In genomic region chr17:48932406-48932906, GRCm38 (mm10) we compare ENCODE assay signal across 9 mouse cellular contexts. TPM values are rescaled to one million over a fixed set of nuclear protein-coding genes. Genes with fewer than 3 reads are reported as not detected.
A peak's percentile ranks its signal among the peaks of the same experiment; 100 is the strongest.
DNase-seq lines count a peak whose midpoint lies in the region; ATAC-seq and TF ChIP-seq lines count a peak whose summit lies in the region.
"Had no signal": no experiment of that assay in that cellular context is flagged by ENCODE, and none has a peak within 500 bp of the region (broad histone marks: within the 10 kb centered on the region; RNA-seq: fewer than 3 reads in every experiment).

No protein-coding gene starts in this region.

- peaks cover 41% of the 10 kb centered on the region for H3K4me1 ChIP-seq in E14TG2a.4 (replicated peaks; ENCODE audit: low read depth, low read length)
- H3K4me1 ChIP-seq in forebrain, embryonic 11.5 days (replicated peaks; ENCODE audit: control insufficient read depth, insufficient read depth, low read length): peaks cover 5% of the 10 kb centered on the region; the same call in 1 of the 2 replicates
- H3K4me1 ChIP-seq in thymus, adult 2 months (replicated peaks; ENCODE audit: control insufficient read depth, insufficient read depth, low read length): no peaks in the 10 kb centered on the region

- ATAC-seq in forebrain, embryonic 11.5 days (replicated peaks; ENCODE audit: low FRiP score): no peak

- peak overlapping the region; percentile 73 for H3K9ac ChIP-seq in forebrain, embryonic 11.5 days (ENCODE audit: low read length)

- DNase-seq in cerebellum, postnatal 25 days: peak; percentile 29 to 41
- DNase-seq in cerebellum, adult 8-10 months: no peak
- peak; percentile 64 for DNase-seq in forebrain, embryonic 11.5 days (ENCODE audit: low spot score)
- peak; percentile 17 for DNase-seq in kidney, postnatal 14 days
- peak; percentile 38 for DNase-seq in neural tube, embryonic 10.5 days (ENCODE audit: extremely low spot score, low spot score)
- DNase-seq in thymus, adult 2 months: no peak
- no peak for DNase-seq in urinary bladder, postnatal 4 days (ENCODE audit: low spot score in 2 of 2)

- peaks cover 63% of the 10 kb centered on the region for H3K27me3 ChIP-seq in E14TG2a.4 (ENCODE audit: insufficient read depth, low read length)
- H3K27me3 ChIP-seq in forebrain, embryonic 11.5 days (ENCODE audit: control insufficient read depth, insufficient read depth, low read length): peaks cover 9% of the 10 kb centered on the region
- H3K27me3 ChIP-seq in thymus, adult 2 months (ENCODE audit: control insufficient read depth, insufficient read depth, low read length): no peaks in the 10 kb centered on the region; the same call in 1 of the 2 replicates

- TF ChIP-seq POLR2A in thymus, adult 2 months (IDR thresholded peaks at IDR 0.05; ENCODE audit: control insufficient read depth, extremely low read depth, insufficient read depth, low read length, poor library complexity): no peak

- WGBS in forebrain, embryonic 11.5 days: 0% methylated on average over 26 of the region's 26 CpGs
- 13% methylated on average over 26 of the region's 26 CpGs for WGBS in thymus, adult 2 months

- H3K9me3 ChIP-seq in E14TG2a.4 (ENCODE audit: low read length): no peaks in the 10 kb centered on the region
- H3K9me3 ChIP-seq in forebrain, embryonic 11.5 days (ENCODE audit: control insufficient read depth, low read length): no peaks in the 10 kb centered on the region

- TF ChIP-seq CTCF in E14TG2a.4 (conservative IDR thresholded peaks at IDR 0.05; ENCODE audit: low read length): no peak
- no peak for TF ChIP-seq CTCF in thymus, adult 2 months (IDR thresholded peaks at IDR 0.05; ENCODE audit: borderline replicate concordance, control insufficient read depth, extremely low read depth, insufficient read depth, low read length, poor library complexity)

- no peak overlapping the region for H3K27ac ChIP-seq in forebrain, embryonic 11.5 days (ENCODE audit: low read depth, low read length)
- H3K27ac ChIP-seq in thymus, adult 2 months (ENCODE audit: control insufficient read depth, insufficient read depth, low read length): no peak overlapping the region
- H3K27ac ChIP-seq: macrophage had no signal

- no peaks in the 10 kb centered on the region for H3K36me3 ChIP-seq in E14TG2a.4 (ENCODE audit: insufficient read depth, low read length)
- H3K36me3 ChIP-seq in forebrain, embryonic 11.5 days (ENCODE audit: control insufficient read depth, insufficient read depth, low read length): no peaks in the 10 kb centered on the region
- no peaks in the 10 kb centered on the region for H3K36me3 ChIP-seq in thymus, adult 2 months (ENCODE audit: control insufficient read depth, insufficient read depth, low read length)

- peak overlapping the region; percentile 81 for H3K4me3 ChIP-seq in E14TG2a.4 (replicated peaks; ENCODE audit: low read length)
- peak overlapping the region; percentile 46 for H3K4me3 ChIP-seq in forebrain, embryonic 11.5 days (ENCODE audit: low read depth, low read length)
- no peak overlapping the region for H3K4me3 ChIP-seq in thymus, adult 2 months (ENCODE audit: control insufficient read depth, insufficient read depth, low read length)

- peak overlapping the region; percentile 77 for H3K4me2 ChIP-seq in forebrain, embryonic 11.5 days (ENCODE audit: low read depth, low read length, severe bottlenecking)

RNA-seq across cellular contexts. Expression of gene Lrfn2, which starts 0.3 kb away (rescaled TPM):
- polyA plus RNA-seq in forebrain, embryonic 11.5 days (2014; fragmentation: Nextera tagmentation; extraction: Ambion mirVana): 1.0 and 1.1 TPM in 2 replicates
- polyA plus RNA-seq in thymus, adult 2 months (2012; rRNA removed): 0.29 and 0.49 TPM in 2 replicates
- polyA plus RNA-seq: macrophage had no signal

Comparison
In these comparisons a context has a peak if more than half of its experiments do, and no peak if none do; other contexts are left out.
1. DNase-seq: peak in cerebellum, postnatal 25 days (2 of 2), forebrain, embryonic 11.5 days (single experiment), kidney, postnatal 14 days (single experiment) and neural tube, embryonic 10.5 days (single experiment); none in cerebellum, adult 8-10 months (single experiment), thymus, adult 2 months (single experiment) and urinary bladder, postnatal 4 days (0 of 2).